Mouse (Mus musculus) layer of hippocampus, postnatal 36 days (tissue): ENCODE results near the gene Efhb. TPM values are rescaled to one million over a fixed set of nuclear protein-coding genes. Genes with fewer than 3 reads are reported as not detected.

Experiments used
- total RNA-seq, 2 experiments: library from RNA; stranded (reverse); gene quantifications; 2 replicates each; pipeline ENCODE4 v1.2.3; 2021

Efhb gene
- total RNA-seq, 2 experiments from 2014 or later = 0.40 TPM; not detected in 1

Other genes with a start within 250 kb of the Efhb start
- gene Rab5a, start 15.9 kb upstream of the Efhb start, total RNA-seq = 100 to 1,000 TPM; 123 to 127 TPM
- gene Pp2d1, start 76.1 kb upstream of the Efhb start, total RNA-seq = not detected
- 10 to 100 TPM; 15.0 to 18.8 TPM for gene Kat2b, start 103.5 kb upstream of the Efhb start, total RNA-seq
- gene Sgo1, start 226.0 kb upstream of the Efhb start, total RNA-seq = under 1 TPM in 1 of 2 experiments, not detected in 1; 0.73 TPM